Mouse (Mus musculus) myocyte (in vitro differentiated cells): ENCODE measurements at regions not wholly inside any gene's neighbourhood (a gene's known extent, or its start where the extent isn't known, plus 50 kb on each side); places are given as distances from the start of the nearest gene placed in this dataset.

ENCODE experiments used
- CEBPB ChIP-seq: IDR thresholded peaks from 2 replicates; pipeline ENCODE4 v1.6.1; 2011; ENCODE audit warnings: mild to moderate bottlenecking, moderate library complexity; ENCODE audit not compliant: poor library complexity, insufficient read depth, severe bottlenecking
- E2F4 ChIP-seq: IDR thresholded peaks from one replicate; pipeline ENCODE4 v1.6.1; 2011; ENCODE audit warnings: mild to moderate bottlenecking, control low read depth, moderate library complexity; ENCODE audit not compliant: insufficient read depth
- MAX ChIP-seq: IDR thresholded peaks from one replicate; pipeline ENCODE4 v1.6.1; 2011; ENCODE audit warnings: low read depth, mild to moderate bottlenecking, control low read depth
- MYOD1 ChIP-seq, 3 experiments: IDR thresholded peaks; one replicate each; pipeline ENCODE4 v1.6.1; 2011; ENCODE audit warnings: control low read depth in 2 of 3, low read depth in 2 of 3, mild to moderate bottlenecking in 2 of 3, moderate library complexity in 1 of 3; ENCODE audit not compliant: insufficient read length in 2 of 3, control insufficient read depth in 1 of 3
- MYOG ChIP-seq, 3 experiments: IDR thresholded peaks; one replicate each; pipeline ENCODE4 v1.6.1; 2011; ENCODE audit warnings: control low read depth in 2 of 3, low read depth in 2 of 3, mild to moderate bottlenecking in 2 of 3; ENCODE audit not compliant: insufficient read length in 2 of 3, control insufficient read depth in 1 of 3, insufficient read depth in 1 of 3
- POLR2A ChIP-seq: IDR thresholded peaks from one replicate; pipeline ENCODE4 v1.6.1; 2011; ENCODE audit warnings: low read depth, mild to moderate bottlenecking, control low read depth, moderate library complexity; ENCODE audit not compliant: insufficient read length
- SRF ChIP-seq: IDR thresholded peaks from one replicate; pipeline ENCODE4 v1.6.1; 2011; ENCODE audit warnings: low read depth; ENCODE audit not compliant: control insufficient read depth, insufficient read length

DNA sequence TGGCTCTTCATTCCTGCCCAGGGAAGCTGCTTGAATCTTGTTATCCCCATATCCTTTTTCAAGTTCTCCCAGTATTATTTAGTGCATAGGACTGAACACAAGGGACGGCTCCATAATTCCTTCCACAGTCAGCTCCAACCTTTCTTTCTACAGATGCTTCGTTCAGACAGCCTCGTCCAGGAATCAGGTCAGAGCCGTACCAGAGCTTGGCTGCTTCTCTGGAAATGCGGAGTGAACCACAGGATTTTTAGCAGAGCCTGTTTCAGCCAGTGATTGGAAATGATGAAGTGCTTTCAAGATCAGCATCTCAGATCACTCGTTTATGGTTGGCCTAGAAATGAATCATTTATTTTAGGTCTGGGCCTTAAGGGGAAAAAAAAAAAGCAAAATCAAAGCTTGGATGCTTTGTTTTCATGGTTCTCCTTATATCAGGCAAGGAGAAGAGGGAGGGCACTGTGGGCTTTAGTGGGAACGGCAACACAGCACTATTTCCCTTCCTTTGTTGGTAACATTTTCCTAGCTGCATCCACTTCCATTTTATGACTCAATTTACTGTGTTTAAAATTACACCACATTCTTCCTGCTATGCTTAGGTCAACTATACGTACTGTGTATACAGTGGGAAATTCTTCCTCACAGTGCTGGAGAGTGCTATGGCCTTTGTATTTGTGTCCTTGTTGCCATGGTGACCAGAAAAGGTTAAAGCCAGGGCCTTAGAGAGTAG lies 161.9 kb upstream of the Ccdc122 start:
- TF ChIP-seq CEBPB = no peak
- no peak for TF ChIP-seq POLR2A
- no peak for TF ChIP-seq E2F4
- no peak for TF ChIP-seq MAX
- no peak for TF ChIP-seq SRF
- no peak for TF ChIP-seq MYOD1 (IDR thresholded peaks at IDR 0.05; ENCODE audit: control insufficient read depth in 1 of 3, insufficient read length in 2 of 3, low read depth in 2 of 3)
- no peak for TF ChIP-seq MYOG (IDR thresholded peaks at IDR 0.05; ENCODE audit: control insufficient read depth in 1 of 3, insufficient read depth in 1 of 3, insufficient read length in 2 of 3, low read depth in 2 of 3)
